Mouse (Mus musculus) heart, postnatal 25 days (tissue): ENCODE data around the gene Trip12. TPM values are rescaled to one million over a fixed set of nuclear protein-coding genes. Genes with fewer than 3 reads are reported as not detected.

ENCODE experiments used
- DNase-seq: peaks from one replicate; pipeline ENCODE4 v3.0.0; 2022; ENCODE audit warnings: low spot score
- intact Hi-C: fragments of 180-260 bp; cut with DNase I; formaldehyde crosslinking; loops from one replicate; pipeline ENCODE4 v1.15.1; 2025
- total RNA-seq, 2 experiments: library from RNA; stranded (reverse); gene quantifications; 2 replicates each; pipeline ENCODE4 v1.2.3; 2021

Gene Trip12
- total RNA-seq, 2 experiments from 2014 or later: 185 to 203 TPM

DNA sequence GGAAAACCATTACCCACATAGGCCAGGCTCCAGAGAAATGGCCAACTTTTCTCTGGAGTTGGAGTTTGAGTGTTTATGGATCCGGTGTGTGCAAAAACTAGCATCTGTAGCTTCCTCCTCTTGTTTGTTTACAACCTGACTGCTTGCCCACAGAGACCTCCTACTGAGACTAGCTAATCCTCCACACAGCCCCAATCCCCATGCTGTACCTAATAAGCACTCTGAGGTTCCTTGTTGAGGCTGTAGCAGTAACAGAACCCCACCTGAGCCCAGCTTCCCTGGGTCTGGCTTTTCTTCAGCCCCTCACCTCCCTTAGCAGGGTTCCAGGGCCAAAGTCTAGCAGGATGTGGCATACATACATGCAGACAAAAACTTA lies 20.9 kb upstream of the Trip12 start:
- intact Hi-C loops: no loop called here
- no peak for DNase-seq

- DNase-seq: no peak
- intact Hi-C loops: no loop called here
These were observed 20.3 kb upstream of the Trip12 start for GRCm38 (mm10) chr1:84860360-84861254.

DNA sequence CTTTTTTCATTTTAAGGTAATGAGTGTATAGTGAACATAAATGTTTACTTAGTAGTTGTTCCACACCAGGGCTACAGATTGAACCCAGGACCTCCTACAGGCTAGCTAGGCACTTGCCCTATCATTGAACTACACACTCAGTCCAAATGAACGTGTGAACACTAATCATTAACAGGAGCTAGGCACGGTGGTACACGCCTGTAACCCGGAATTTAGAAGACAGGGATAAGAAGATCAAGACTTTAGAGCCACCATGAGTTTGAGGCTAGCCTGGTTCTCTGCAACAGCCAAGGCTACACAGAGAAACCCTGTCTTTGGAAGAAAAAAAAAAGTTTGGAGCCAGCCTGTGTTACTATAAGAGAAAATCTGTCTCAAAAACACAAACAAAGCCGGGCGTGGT lies 19.3 kb upstream of the Trip12 start:
- DNase-seq: no peak
- intact Hi-C loops: no loop called here

GRCm38 (mm10) chr1:84855756-84856155 lies 15.4 kb upstream of the Trip12 start:
- intact Hi-C loops: no loop called here
- no peak for DNase-seq

DNA sequence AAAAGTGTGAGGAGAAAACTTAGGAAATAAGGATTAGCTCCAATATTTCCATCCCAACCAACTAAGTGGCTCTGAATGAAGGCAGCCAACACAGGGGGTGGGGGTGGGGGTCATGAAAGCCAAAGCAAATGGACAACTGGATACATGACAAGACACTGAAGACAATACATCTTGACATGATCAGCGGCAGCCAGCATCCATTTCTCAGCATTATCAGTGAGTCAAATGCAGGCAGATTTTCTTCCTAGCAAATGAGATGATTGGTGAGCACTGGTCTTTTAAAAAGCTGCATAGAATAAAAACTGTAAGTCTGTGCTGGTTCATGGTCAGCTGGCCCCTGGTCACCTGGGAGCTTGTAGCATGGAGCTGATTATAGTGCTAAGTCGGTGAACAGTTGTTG lies 14.7 kb upstream of the Trip12 start:
- no peak for DNase-seq
- intact Hi-C loops: no loop called here

DNA sequence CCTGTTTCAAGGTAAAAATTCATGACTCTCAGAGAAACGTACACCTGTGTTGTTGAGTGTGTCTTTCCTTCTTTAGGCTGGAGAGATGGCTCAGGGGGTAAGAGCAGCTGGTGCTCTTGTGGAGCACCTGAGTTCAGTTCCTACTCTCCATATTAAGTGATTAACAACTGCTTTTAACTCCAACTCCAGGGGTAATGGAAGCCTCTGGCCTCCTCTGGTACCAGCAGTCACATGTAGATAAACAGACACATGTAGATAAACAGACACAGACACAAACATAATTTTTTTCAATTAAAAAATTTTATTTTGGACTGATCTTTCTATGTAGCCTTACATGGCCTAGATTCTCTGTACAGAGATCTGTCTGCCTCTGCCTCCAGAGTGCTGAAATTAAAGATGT lies 13.4 kb upstream of the Trip12 start:
- DNase-seq: no peak
- intact Hi-C loops: no loop called here

GRCm38 (mm10) chr1:84851512-84852235 lies 11.4 kb upstream of the Trip12 start:
- no peak for DNase-seq
- intact Hi-C loops: no loop called here

DNA sequence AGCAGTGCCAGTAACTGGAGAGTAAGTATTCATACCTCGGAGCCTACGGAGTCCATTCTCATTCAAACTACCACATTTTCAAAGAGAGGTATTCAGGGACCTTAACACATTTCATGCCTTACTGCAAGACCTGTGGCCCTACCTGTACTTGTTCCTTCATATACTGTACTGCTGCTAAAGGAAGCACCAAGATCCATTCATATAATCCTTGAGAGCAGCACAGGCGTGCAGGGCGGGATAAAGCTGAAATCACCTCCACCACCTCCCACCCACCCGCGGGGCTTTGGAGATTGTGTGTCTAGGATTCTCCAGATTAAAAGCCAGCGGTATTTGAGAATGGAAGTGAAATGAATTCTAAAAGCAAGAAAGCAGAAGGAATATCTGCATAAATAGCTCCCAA lies 10.2 kb upstream of the Trip12 start:
- intact Hi-C loops: no loop called here

GRCm38 (mm10) chr1:84849804-84850203 lies 9.5 kb upstream of the Trip12 start:
- intact Hi-C loops: no loop called here
- no peak for DNase-seq

More for the DNA sequence above, 10.2 kb upstream of the Trip12 start:
- no peak for DNase-seq

DNA sequence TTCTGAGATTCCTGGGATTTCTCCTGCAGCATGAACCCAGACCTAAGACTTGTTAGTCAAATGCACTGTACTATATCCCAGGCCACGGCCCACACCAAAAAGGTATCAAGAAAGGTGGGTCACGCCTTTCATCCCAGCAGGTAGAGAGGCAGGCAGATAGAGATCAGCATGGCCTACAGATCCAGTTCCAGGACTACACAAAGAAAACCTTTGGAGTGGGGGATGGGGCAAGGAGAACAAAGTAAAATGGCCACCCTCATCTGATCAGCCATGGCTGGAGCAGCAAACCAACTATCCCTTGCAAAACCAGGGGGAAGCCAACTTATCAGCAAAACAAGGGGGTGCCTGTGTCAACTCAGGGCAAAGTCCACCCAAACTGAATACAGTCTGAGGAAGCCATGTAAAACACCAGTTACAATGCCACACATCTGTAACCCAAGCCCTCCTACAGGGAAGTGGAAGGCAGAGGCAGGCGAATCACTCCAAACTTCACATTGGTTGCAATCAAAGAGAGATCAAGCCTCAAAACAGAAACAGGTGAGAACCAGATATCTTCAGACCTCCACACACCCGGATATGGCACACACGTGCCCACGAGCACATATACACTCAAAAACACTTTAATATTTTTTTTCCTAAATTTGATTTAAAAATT lies 8.6 kb upstream of the Trip12 start:
- no peak for DNase-seq
- intact Hi-C loops: no loop called here

DNA sequence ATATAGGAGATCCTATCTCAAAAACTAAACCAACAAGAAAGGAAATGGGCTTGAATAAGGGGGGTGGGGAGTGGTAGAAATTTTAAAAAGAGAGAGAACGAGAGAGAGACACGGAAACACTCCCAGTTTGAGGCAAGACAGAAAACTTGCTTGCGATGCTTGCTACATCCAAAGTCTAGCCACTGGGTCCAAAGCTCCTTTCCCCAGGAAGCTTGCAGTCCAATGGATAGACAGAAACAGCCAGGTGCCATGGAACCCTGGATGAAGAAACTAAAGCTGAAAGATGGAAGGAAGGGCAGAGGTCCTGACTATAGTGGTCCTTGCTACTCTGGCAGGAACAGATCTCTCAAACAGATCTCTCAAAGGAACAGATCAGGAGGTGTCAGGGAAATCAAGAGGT lies 8.0 kb upstream of the Trip12 start:
- intact Hi-C loops: no loop called here
- no peak for DNase-seq

GRCm38 (mm10) chr1:84847698-84848097 lies 7.4 kb upstream of the Trip12 start:
- intact Hi-C loops: no loop called here
- DNase-seq: no peak

DNA sequence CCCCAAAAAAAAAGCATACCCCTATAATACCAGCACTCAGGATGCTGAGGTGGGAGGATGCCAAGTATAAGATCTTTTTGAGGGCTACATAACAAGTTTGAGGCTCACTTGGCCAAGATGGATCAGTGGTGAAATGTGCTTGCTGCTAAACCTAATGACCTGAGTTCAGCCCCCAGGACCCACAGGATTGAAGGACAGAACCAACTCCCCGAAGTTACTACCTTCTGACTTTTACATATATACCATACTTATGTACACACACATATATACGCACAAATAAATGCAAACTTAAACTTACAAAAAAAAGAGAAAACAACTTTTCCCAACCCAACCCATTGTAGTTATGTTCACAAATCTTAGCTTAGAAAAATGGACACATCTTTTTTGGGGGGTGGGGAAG lies 3.0 kb upstream of the Trip12 start:
- no peak for DNase-seq
- intact Hi-C loops: no loop called here

DNA sequence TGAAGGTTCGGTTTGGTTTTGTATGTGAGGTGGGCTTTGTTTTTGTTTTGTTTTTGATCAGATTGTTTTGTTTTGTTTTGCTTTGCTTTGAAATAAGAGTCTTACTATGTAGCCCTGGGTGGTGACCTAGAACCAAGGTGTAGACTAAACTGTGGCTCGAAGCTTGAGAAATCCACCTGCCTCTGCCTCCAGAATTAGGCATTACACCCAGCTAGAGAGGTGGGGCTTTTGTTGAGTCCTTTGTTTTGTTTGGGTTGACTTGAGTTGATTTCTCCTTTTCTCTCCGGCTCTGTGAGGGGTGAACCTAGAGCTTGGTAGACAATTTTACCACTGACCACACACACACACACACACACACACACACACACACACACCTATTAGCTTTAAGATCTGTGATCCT lies 745 bp upstream of the Trip12 start:
- intact Hi-C loops: no loop called here
- no peak for DNase-seq

DNA sequence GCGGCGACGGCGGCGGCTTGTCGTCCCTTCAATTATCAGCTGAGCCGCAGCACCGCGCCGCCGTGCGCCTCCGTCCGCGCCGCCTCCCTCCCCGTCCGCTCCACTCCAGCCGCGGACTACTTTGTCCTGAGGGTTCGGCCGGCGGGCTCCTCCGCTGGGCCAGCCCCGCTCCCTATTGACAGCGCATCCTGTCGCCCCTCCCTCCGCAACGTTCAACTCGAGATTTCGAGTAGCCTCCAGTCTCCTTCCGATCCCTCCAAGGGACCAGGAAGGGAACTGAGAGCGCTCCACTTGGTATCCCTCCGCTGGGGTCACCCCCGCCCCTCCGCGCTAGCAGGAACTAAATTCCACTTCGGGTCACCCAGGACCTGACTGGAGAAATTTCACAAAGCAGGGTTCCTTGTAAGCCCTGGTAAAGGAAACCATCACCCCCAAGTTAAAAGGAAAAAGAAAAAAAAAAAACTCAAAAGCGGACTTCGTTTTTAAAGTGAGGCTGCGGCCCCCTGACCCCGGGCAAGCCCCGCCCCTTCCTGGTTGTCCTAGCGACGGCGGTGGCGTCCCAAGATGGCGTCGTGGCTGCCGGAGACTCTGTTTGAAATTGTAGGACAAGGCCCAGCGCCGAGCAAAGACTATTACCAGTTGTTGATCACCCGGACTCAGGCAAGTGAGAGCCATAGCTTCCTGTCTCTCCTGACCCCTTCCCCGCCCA lies 853 bp downstream of the Trip12 start, which contains the start of gene Fbxo36:
Fbxo36 (plus strand) TSS at position 533 of the 709 bp plus-strand sequence.
- intact Hi-C loops: no loop called here
- DNase-seq: peak; percentile 88

DNA sequence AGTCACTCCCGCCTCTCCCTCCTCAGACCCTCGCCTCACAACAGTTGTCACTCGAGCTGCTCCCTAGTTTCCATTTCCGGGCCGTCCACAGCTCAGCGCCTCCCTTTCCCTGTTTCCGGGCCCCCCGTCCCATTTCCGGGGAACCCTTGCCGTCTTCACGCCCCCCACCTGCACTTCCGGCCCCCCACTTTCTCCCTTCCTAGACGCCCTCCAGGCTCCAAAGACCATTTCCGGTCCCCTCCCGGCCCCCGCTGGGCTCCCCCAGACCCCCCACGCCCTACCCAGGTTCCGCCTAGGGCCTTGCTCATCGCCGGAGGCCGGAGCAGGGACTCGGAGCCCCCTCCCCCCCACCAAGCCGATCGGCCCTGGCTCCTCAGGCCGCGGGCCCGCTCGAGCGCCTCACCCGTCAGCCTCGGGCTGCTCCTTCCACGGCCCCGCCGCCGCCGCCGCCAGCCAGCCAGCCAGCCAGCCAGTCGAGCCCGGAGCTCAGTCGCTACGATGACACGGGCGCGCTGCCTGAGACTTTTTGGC lies 1.6 kb downstream of the Trip12 start:
- intact Hi-C loops: no loop called here
- DNase-seq: peak; percentile 57

DNA sequence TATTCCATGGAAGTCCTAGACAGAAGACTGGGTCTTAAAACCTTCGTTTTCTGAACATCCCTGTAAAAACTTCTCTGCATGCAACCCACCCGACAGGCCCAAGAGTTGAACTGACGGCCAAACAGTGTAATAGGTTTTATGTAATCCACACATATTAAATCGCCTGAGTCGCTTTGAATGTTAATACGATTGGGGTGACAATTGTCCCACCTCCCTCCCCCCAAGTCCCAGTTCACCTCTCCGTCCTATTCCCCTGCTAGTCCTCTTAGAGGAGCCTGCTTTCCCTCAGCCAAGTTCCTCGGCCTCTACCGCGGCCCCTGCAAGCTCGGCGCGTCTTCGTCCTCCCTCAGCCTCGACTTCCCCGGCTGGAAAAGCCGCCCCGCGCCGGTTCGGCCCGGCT lies 2.2 kb downstream of the Trip12 start:
- DNase-seq: no peak

GRCm38 (mm10) chr1:84837523-84838145 lies 2.7 kb downstream of the Trip12 start:
- DNase-seq: no peak

More for the DNA sequence above, 2.2 kb downstream of the Trip12 start:
- intact Hi-C loops: no loop called here

DNA sequence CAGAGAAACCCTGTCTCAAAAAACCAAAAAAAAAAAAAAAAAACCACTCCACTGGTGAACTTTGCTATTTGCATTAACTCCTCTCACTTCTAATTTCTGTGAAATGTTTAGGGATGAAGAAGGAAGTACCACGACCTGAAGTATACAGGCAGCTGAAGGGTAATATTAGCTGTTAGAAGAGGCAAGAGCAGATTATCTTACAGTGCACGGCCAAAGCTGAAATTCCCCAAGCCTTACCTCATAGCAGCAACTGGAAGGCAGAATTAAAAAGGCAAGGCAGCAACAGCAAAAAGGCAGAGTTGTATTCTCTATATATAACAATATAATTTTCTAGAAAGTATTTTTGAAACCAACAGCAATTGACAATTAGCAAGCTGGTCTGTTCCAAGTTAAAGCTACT lies 15.2 kb downstream of the Trip12 start:
- DNase-seq: no peak
- intact Hi-C loops: no loop called here

More at GRCm38 (mm10) chr1:84837523-84838145, 2.7 kb downstream of the Trip12 start:
- intact Hi-C loops: no loop called here
